In the genomic region with DNA sequence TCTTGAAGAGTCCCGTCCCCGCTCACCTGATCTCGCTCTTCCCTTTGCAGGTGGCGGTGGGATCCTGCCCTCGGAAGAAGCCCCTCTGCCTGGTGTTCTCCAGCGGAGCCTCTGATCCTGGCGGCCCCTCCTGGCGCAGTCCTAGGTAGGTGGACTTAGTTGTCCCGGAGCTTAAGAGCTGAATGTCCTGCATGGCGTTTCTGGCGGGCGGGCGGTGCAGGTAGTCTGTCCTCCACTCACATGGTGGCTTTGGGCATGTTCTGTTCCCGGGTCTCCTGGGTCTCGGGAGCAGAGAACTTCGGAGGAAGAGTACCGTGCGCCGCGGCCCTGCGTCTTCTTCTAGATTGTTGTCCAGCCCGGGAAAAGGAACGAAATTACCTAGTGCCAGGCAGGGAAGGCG, we compare ENCODE assay signal across 8 mouse cellular contexts. TPM values are rescaled to one million over a fixed set of nuclear protein-coding genes. Genes with fewer than 3 reads are reported as not detected.
DNase-seq lines count a peak whose midpoint lies in the region; ATAC-seq and TF ChIP-seq lines count a peak whose summit lies in the region.

No protein-coding gene starts in this region.

- intact Hi-C loops in heart, postnatal 25 days (cut with DNase I) = loop anchor here (5.0 kb wide), 1 partner anchor 152 kb away; a partner anchor contains a TSS

- WGBS in heart, embryonic 13.5 days = under 1% methylated on average over 24 of the region's 24 CpGs
- under 1% methylated on average over 22 of the region's 24 CpGs for WGBS in embryonic facial prominence, embryonic 15.5 days
- 1% methylated on average over 24 of the region's 24 CpGs for WGBS in intestine, postnatal 0 days
- under 1% methylated on average over 24 of the region's 24 CpGs for WGBS in midbrain, embryonic 10.5 days

- ATAC-seq in heart, embryonic 13.5 days (ENCODE audit: extremely low read depth, insufficient number of reproducible peaks, low FRiP score, low TSS enrichment) = 0 out of 2 replicates have a peak, but pooled peaks have one; percentile 11
- ATAC-seq in G1E (ENCODE audit: extremely low read depth, insufficient number of reproducible peaks, low FRiP score, poor library complexity, severe bottlenecking) = no peak
- ATAC-seq in embryonic facial prominence, embryonic 15.5 days (ENCODE audit: insufficient number of reproducible peaks, low FRiP score, low TSS enrichment, low read depth) = no peak
- peak; percentile 55 for ATAC-seq in intestine, postnatal 0 days

- no peaks in the 10 kb centered on the region for H3K9me3 ChIP-seq in heart, embryonic 13.5 days
- no peaks in the 10 kb centered on the region for H3K9me3 ChIP-seq in G1E (replicated peaks)
- H3K9me3 ChIP-seq in embryonic facial prominence, embryonic 15.5 days (replicated peaks) = no peaks in the 10 kb centered on the region
- H3K9me3 ChIP-seq in intestine, postnatal 0 days (ENCODE audit: control insufficient read depth) = no peaks in the 10 kb centered on the region
- no peaks in the 10 kb centered on the region; the same call in 1 of the 2 replicates for H3K9me3 ChIP-seq in midbrain, embryonic 10.5 days (replicated peaks)

- H3K4me2 ChIP-seq in heart, embryonic 13.5 days = peak overlapping the region; percentile 93
- H3K4me2 ChIP-seq in embryonic facial prominence, embryonic 15.5 days (replicated peaks) = peak overlapping the region; percentile 84
- H3K4me2 ChIP-seq in intestine, postnatal 0 days (replicated peaks; ENCODE audit: low read depth) = peak overlapping the region; percentile 94

- H3K4me1 ChIP-seq in heart, embryonic 13.5 days = peaks cover 21% of the 10 kb centered on the region
- H3K4me1 ChIP-seq in G1E (ENCODE audit: insufficient read depth, low read depth, low read length) = peaks cover 50% of the 10 kb centered on the region
- H3K4me1 ChIP-seq in embryonic facial prominence, embryonic 15.5 days = peaks cover 26% of the 10 kb centered on the region
- peaks cover 10% of the 10 kb centered on the region; the same call in 1 of the 2 replicates for H3K4me1 ChIP-seq in intestine, postnatal 0 days (replicated peaks; ENCODE audit: control insufficient read depth, insufficient read depth, low read length)
- peaks cover 24% of the 10 kb centered on the region for H3K4me1 ChIP-seq in midbrain, embryonic 10.5 days

- H3K9ac ChIP-seq in heart, embryonic 13.5 days = peak overlapping the region; percentile 92
- H3K9ac ChIP-seq in embryonic facial prominence, embryonic 15.5 days = peak overlapping the region; percentile 69
- H3K9ac ChIP-seq in intestine, postnatal 0 days (ENCODE audit: low read depth, low read length) = peak overlapping the region; percentile 80

- TF ChIP-seq CTCF in G1E (IDR thresholded peaks at IDR 0.05; ENCODE audit: low read depth, low read length) = no peak
- no peak for TF ChIP-seq CTCF in intestine, postnatal 0 days (IDR thresholded peaks at IDR 0.05; ENCODE audit: low read depth)

- peak overlapping the region; percentile 51 for H3K27ac ChIP-seq in heart, embryonic 13.5 days (replicated peaks)
- H3K27ac ChIP-seq in embryonic facial prominence, embryonic 15.5 days (replicated peaks) = peak overlapping the region; percentile 91
- peak overlapping the region; percentile 90; the same call in 1 of the 2 replicates for H3K27ac ChIP-seq in intestine, postnatal 0 days (ENCODE audit: low read depth, low read length)
- H3K27ac ChIP-seq in midbrain, embryonic 10.5 days (replicated peaks) = peak overlapping the region; percentile 93

- peaks cover 30% of the 10 kb centered on the region for H3K36me3 ChIP-seq in heart, embryonic 13.5 days
- H3K36me3 ChIP-seq in G1E (replicated peaks) = peaks cover 39% of the 10 kb centered on the region
- H3K36me3 ChIP-seq in embryonic facial prominence, embryonic 15.5 days = peaks cover 14% of the 10 kb centered on the region
- H3K36me3 ChIP-seq in intestine, postnatal 0 days (ENCODE audit: control insufficient read depth, insufficient read depth) = peaks cover 18% of the 10 kb centered on the region; the same call in 1 of the 2 replicates
- peaks cover 31% of the 10 kb centered on the region for H3K36me3 ChIP-seq in midbrain, embryonic 10.5 days

- peak overlapping the region; percentile 81 for H3K4me3 ChIP-seq in heart, embryonic 13.5 days
- H3K4me3 ChIP-seq in G1E (ENCODE audit: low read depth, low read length) = peak overlapping the region; percentile 88
- H3K4me3 ChIP-seq in embryonic facial prominence, embryonic 15.5 days (replicated peaks) = peak overlapping the region; percentile 62
- H3K4me3 ChIP-seq in intestine, postnatal 0 days (ENCODE audit: low read depth, low read length) = peak overlapping the region; percentile 72
- peak overlapping the region; percentile 84 for H3K4me3 ChIP-seq in midbrain, embryonic 10.5 days

- DNase-seq in heart, postnatal 25 days (ENCODE audit: low spot score) = no peak
- DNase-seq in G1E (ENCODE audit: low spot score) = peak; percentile 45
- DNase-seq in midbrain, embryonic 10.5 days (ENCODE audit: low spot score) = no peak
- no peak for DNase-seq in frontal cortex, postnatal 10 days (ENCODE audit: low spot score in 2 of 2)
- no peak for DNase-seq in urinary bladder, postnatal 4 days (ENCODE audit: low spot score in 2 of 2)

- H3K27me3 ChIP-seq in heart, embryonic 13.5 days (replicated peaks) = no peaks in the 10 kb centered on the region
- no peaks in the 10 kb centered on the region for H3K27me3 ChIP-seq in G1E (ENCODE audit: insufficient read depth, low read length)
- no peaks in the 10 kb centered on the region for H3K27me3 ChIP-seq in embryonic facial prominence, embryonic 15.5 days
- no peaks in the 10 kb centered on the region for H3K27me3 ChIP-seq in intestine, postnatal 0 days (replicated peaks; ENCODE audit: control insufficient read depth, insufficient read depth, low read length)
- H3K27me3 ChIP-seq in midbrain, embryonic 10.5 days (ENCODE audit: low read depth, poor library complexity, severe bottlenecking) = no peaks in the 10 kb centered on the region

RNA-seq across cellular contexts. Expression of a gene that starts 0.3 kb away (rescaled TPM):
- polyA plus RNA-seq in heart, embryonic 13.5 days (2015; fragmentation: Nextera tagmentation; extraction: Ambion mirVana) = 1.5 and 1.7 TPM in 2 replicates
- total RNA-seq in heart, postnatal 25 days (2021) = 1 to 10 TPM; 3.3 to 4.6 TPM
- total RNA-seq in G1E (2014; fragmentation: Nextera tagmentation) = 9.3 and 9.9 TPM in 2 replicates
- total RNA-seq in G1E (2017) = 3.5 and 4.2 TPM in 2 replicates
- 7.1 and 8.3 TPM in 2 replicates for polyA plus RNA-seq in G1E (2012)
- polyA plus RNA-seq in embryonic facial prominence, embryonic 15.5 days (2015; fragmentation: Nextera tagmentation; extraction: Ambion mirVana) = 3.5 and 4.5 TPM in 2 replicates
- polyA plus RNA-seq in intestine, postnatal 0 days (2015; fragmentation: Nextera tagmentation; extraction: Ambion mirVana) = 1.4 and 1.8 TPM in 2 replicates
- polyA plus RNA-seq in midbrain, embryonic 10.5 days (2016; fragmentation: Nextera tagmentation; extraction: Ambion mirVana) = 2.1 and 2.4 TPM in 2 replicates

RNA-seq across cellular contexts. Expression of a gene that starts 0.5 kb away (rescaled TPM):
- polyA plus RNA-seq in heart, embryonic 13.5 days (2015; fragmentation: Nextera tagmentation; extraction: Ambion mirVana) = 8.7 and 9.1 TPM in 2 replicates
- total RNA-seq in heart, postnatal 25 days (2021) = 1 to 10 TPM; 4.9 to 5.6 TPM
- total RNA-seq in G1E (2014; fragmentation: Nextera tagmentation) (4.0 and 7.9 TPM in 2 replicates), G1E (2017) (5.3 and 6.1 TPM in 2 replicates)
- polyA plus RNA-seq in G1E (2012) = 8.0 and 10.6 TPM in 2 replicates
- 15.1 and 18.7 TPM in 2 replicates for polyA plus RNA-seq in embryonic facial prominence, embryonic 15.5 days (2015; fragmentation: Nextera tagmentation; extraction: Ambion mirVana)
- polyA plus RNA-seq in intestine, postnatal 0 days (2015; fragmentation: Nextera tagmentation; extraction: Ambion mirVana) = 11.0 and 12.6 TPM in 2 replicates
- polyA plus RNA-seq in midbrain, embryonic 10.5 days (2016; fragmentation: Nextera tagmentation; extraction: Ambion mirVana) = 13.3 and 16.0 TPM in 2 replicates

Comparison
In these comparisons a context has a peak if more than half of its experiments do, and no peak if none do; other contexts are left out.
1. ATAC-seq: peak in heart, embryonic 13.5 days (single experiment) and intestine, postnatal 0 days (single experiment); none in G1E (single experiment) and embryonic facial prominence, embryonic 15.5 days (single experiment).
2. Peak in every context shown above with its lines, with median percentiles within 50 percentile points of each other: H3K27ac ChIP-seq, H3K4me2 ChIP-seq, H3K4me3 ChIP-seq and H3K9ac ChIP-seq.